Mouse (Mus musculus) neutrophil, adult 59 days (primary cell): ENCODE data around the gene E030030I06Rik. TPM values are rescaled to one million over a fixed set of nuclear protein-coding genes. Genes with fewer than 3 reads are reported as not detected.

Experiments used
- total RNA-seq, 2 experiments: library from RNA; stranded (reverse); gene quantifications; 1 replicate in 1 of 2; 2 replicates in 1 of 2; pipeline ENCODE4 v1.2.4; 2023

E030030I06Rik gene
- total RNA-seq, result 10 to 100 TPM; 24.9 to 27.8 TPM

DNA sequence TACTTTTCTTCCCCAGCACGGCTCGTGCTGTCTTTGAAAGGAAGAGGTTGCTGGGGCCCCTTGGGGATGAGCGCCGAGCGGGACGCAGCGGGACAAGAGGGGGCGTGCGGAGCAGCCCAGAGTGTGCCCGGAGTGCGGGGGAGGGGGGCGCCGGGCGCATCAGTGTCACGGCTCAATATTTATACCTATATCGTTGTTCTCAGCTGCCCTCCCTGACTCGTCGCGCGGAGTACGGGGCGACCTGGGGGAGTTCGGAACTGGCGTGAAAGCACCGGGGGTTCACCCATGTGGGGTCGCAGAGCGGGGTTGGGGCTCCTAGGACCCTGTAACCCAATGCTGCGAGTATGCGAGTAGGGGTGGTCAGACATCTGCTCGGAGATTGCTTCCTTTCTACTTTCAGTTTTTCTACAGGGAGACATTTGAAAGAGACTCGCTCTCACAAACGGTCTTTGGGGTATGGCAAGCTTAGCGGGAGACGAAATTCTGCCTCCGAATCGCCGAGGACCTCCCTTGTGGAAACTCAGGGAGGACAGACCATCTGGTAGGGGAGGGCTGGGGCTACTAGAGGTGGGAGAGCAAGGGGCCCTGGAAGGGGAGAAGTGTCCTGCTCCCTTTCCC is at the start of gene E030030I06Rik:
Gene E030030I06Rik (minus strand): TSS at position 198 of the 618 bp plus-strand sequence.

GRCm38 (mm10) chr10:22158310-22158999 is 9.4 kb upstream of the E030030I06Rik start, which contains the start of the genes Raet1e and H60b:
Gene Raet1e (plus strand): TSS chr10:22158569.
Gene H60b (plus strand): TSS chr10:22158586.

DNA sequence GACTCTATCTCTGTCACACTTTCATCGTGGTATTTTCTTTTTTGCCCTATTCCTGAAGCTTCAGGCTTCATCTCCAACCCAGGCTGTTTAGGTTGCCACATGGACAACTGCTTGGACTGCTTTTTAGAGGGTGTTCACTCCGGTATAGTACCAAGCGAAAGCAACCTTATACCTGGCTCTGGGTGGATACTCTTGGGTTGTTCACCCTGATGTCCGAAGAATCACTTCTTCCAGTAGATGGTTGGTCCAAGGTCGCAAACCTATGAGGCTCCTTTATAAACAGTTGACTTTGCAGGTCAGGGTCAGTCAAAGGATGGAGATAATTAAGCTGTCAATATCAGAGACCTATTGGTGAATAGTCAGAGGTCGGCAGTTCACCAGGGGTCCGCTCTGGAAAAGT is 81.1 kb downstream of the E030030I06Rik start, which contains the start of gene 4930444G20Rik:
Gene 4930444G20Rik (minus strand): TSS at position 101 of the 400 bp plus-strand sequence.

Other genes starting within 250 kb of the E030030I06Rik start
- not detected for gene 4930444G20Rik, start 81.2 kb downstream of the E030030I06Rik start, total RNA-seq
- gene Raet1e, start 9.3 kb upstream of the E030030I06Rik start, total RNA-seq, result 1 to 10 TPM; 1.9 to 2.0 TPM
- gene H60b, start 9.3 kb upstream of the E030030I06Rik start, total RNA-seq, result not detected
- not detected for gene Raet1d, start 211.3 kb upstream of the E030030I06Rik start, total RNA-seq